Comparison of ENCODE assay signal across 38 mouse cellular contexts in genomic region chr2:161164320-161164719, GRCm38 (mm10). TPM values are rescaled to one million over a fixed set of nuclear protein-coding genes. Genes with fewer than 3 reads are reported as not detected.
A peak's percentile ranks its signal among the peaks of the same experiment; 100 is the strongest.
DNase-seq lines count a peak whose midpoint lies in the region; ATAC-seq lines count a peak whose summit lies in the region.
"Had no signal": no experiment of that assay in that cellular context is flagged by ENCODE, and none has a peak within 500 bp of the region (broad histone marks: within the 10 kb centered on the region; RNA-seq: fewer than 3 reads in every experiment).

No protein-coding gene starts in this region.

- H3K27me3 ChIP-seq in intestine, embryonic 16.5 days (replicated peaks; ENCODE audit: control insufficient read depth, insufficient read depth, low read length), result no peaks in the 10 kb centered on the region
- H3K27me3 ChIP-seq: embryonic facial prominence, embryonic 12.5 days; forebrain, embryonic 12.5 days; heart, embryonic 12.5 days; hindbrain, embryonic 15.5 days; midbrain, embryonic 15.5 days; neural tube, embryonic 12.5 days had no signal

- DNase-seq in frontal cortex, adult 2 months (ENCODE audit: extremely low spot score in 1 of 2, low spot score in 1 of 2), result no peak
- DNase-seq in 3T3-L1 (ENCODE audit: low read depth, low spot score) (peak; percentile 95), NIH3T3 (ENCODE audit: low read depth) (peak; percentile 57)
- peak; percentile 24 for DNase-seq in fibroblast of lung, adult 2 months (ENCODE audit: low read depth)
- DNase-seq in urinary bladder, postnatal 10 days (ENCODE audit: low spot score), result no peak
- DNase-seq in layer of hippocampus, postnatal 36 days, result no peak
- DNase-seq: adrenal gland, postnatal 36 days; B cell, adult 2 months; cerebellum, adult 8-10 months; cerebellum, postnatal 36 days; forebrain, postnatal 0 days; gastrocnemius, postnatal 14 days; heart, adult 18-20 months; heart, postnatal 10 days; kidney, adult 18-20 months; kidney, postnatal 4 days; liver; lung, adult 2 months; lung, postnatal 10 days; right cerebral cortex, postnatal 4 days; thymus, adult 18-20 months; thymus, postnatal 36 days had no signal

- H3K4me1 ChIP-seq in intestine, embryonic 16.5 days (ENCODE audit: control insufficient read depth, insufficient read depth, low read length), result no peaks in the 10 kb centered on the region
- H3K4me1 ChIP-seq: embryonic facial prominence, embryonic 12.5 days; forebrain, embryonic 12.5 days; heart, embryonic 12.5 days; midbrain, embryonic 15.5 days had no signal

- ATAC-seq in frontal cortex, adult (ENCODE audit: low TSS enrichment), result peak; percentile 69; the same call in 1 of the 2 replicates
- ATAC-seq in intestine, embryonic 16.5 days, result no peak
- ATAC-seq: forebrain, postnatal 0 days; inflammation-experienced regulatory T-cells, adult 6 months; midbrain, embryonic 15.5 days had no signal

- no peaks in the 10 kb centered on the region for H3K36me3 ChIP-seq in intestine, embryonic 16.5 days (ENCODE audit: control insufficient read depth, insufficient read depth, low read length)
- H3K36me3 ChIP-seq: embryonic facial prominence, embryonic 12.5 days; forebrain, embryonic 12.5 days; heart, embryonic 12.5 days; hindbrain, embryonic 10.5 days; hindbrain, embryonic 15.5 days; midbrain, embryonic 10.5 days; midbrain, embryonic 15.5 days; neural tube, embryonic 12.5 days had no signal

- H3K9me3 ChIP-seq in intestine, embryonic 16.5 days (ENCODE audit: control insufficient read depth, low read length), result no peaks in the 10 kb centered on the region
- H3K9me3 ChIP-seq: embryonic facial prominence, embryonic 12.5 days; forebrain, embryonic 12.5 days; heart, embryonic 12.5 days; hindbrain, embryonic 10.5 days; hindbrain, embryonic 15.5 days; midbrain, embryonic 10.5 days; midbrain, embryonic 15.5 days; neural tube, embryonic 12.5 days had no signal

- no peak overlapping the region for H3K4me2 ChIP-seq in intestine, embryonic 16.5 days (ENCODE audit: low read depth, low read length)
- H3K4me2 ChIP-seq: embryonic facial prominence, embryonic 12.5 days; forebrain, embryonic 12.5 days; heart, embryonic 12.5 days; hindbrain, embryonic 15.5 days; midbrain, embryonic 15.5 days; neural tube, embryonic 12.5 days had no signal

- WGBS in intestine, embryonic 16.5 days, result 54% methylated on average over 5 of the region's 5 CpGs

- no peak overlapping the region for H3K9ac ChIP-seq in intestine, embryonic 16.5 days (ENCODE audit: low read depth, low read length)
- H3K9ac ChIP-seq: embryonic facial prominence, embryonic 12.5 days; forebrain, embryonic 12.5 days; forebrain, postnatal 0 days; heart, embryonic 12.5 days; hindbrain, embryonic 15.5 days; liver, embryonic 14.5 days; midbrain, embryonic 15.5 days; neural tube, embryonic 12.5 days had no signal

- no peak overlapping the region for H3K27ac ChIP-seq in intestine, embryonic 16.5 days (ENCODE audit: low read length)
- H3K27ac ChIP-seq: embryonic facial prominence, embryonic 12.5 days; forebrain, embryonic 12.5 days; hindbrain, embryonic 10.5 days; hindbrain, embryonic 15.5 days; kidney, postnatal 0 days; liver, embryonic 14.5 days; macrophage; midbrain, embryonic 10.5 days; midbrain, embryonic 15.5 days; neural tube, embryonic 12.5 days; stomach, postnatal 0 days had no signal

- no peak overlapping the region for H3K4me3 ChIP-seq in intestine, embryonic 16.5 days (ENCODE audit: low read length)
- H3K4me3 ChIP-seq: embryonic facial prominence, embryonic 12.5 days; erythroblast, embryonic 14.5 days; forebrain, embryonic 12.5 days; heart, embryonic 12.5 days; hindbrain, embryonic 10.5 days; hindbrain, embryonic 15.5 days; midbrain, embryonic 10.5 days; midbrain, embryonic 15.5 days; neural tube, embryonic 12.5 days had no signal

RNA-seq across cellular contexts. Expression of gene Chd6, which starts 55.4 kb away (rescaled TPM):
- 26.6 and 30.4 TPM in 2 replicates for polyA plus RNA-seq in frontal cortex, adult 2 months (2012; rRNA removed)
- polyA plus RNA-seq in intestine, embryonic 16.5 days (2015; fragmentation: Nextera tagmentation; extraction: Ambion mirVana), result 14.7 and 16.1 TPM in 2 replicates
- 10 to 100 TPM; 50.9 to 52.1 TPM for total RNA-seq in layer of hippocampus, postnatal 36 days (2021)

Comparison
In these comparisons a context has a peak if more than half of its experiments do, and no peak if none do; other contexts are left out.
1. DNase-seq: peak in 3T3-L1 (single experiment), NIH3T3 (single experiment) and fibroblast of lung, adult 2 months (single experiment); none in frontal cortex, adult 2 months (0 of 2), urinary bladder, postnatal 10 days (single experiment) and layer of hippocampus, postnatal 36 days (0 of 2).